Mouse (Mus musculus): ENCODE results near the gene Rab9.

DNA sequence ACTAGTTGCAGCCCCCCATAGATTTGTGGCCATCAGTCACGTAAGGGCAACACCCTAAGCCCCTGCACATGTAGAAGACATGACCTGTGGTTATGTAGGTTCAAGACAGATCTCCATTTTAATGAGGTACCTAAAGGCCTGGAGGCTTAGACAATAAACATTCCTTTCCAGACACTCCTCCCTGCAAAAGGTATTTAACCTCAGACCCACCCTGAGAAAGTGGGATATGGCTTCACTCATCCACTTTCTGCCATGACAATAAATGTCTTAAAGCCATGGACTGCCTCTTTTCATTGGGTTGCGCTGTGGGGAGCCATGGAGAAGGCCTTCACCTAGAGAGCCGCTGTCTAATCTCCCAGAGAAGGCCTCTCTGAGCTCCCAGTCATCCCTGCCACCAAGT lies 48.5 kb upstream of the Rab9 start:
- TF ChIP-seq POLR2A (IDR thresholded peaks at IDR 0.05; ENCODE audit: low read depth, low read length) (no peak), NRF1 (IDR thresholded peaks at IDR 0.05; ENCODE audit: low read depth, low read length) (no peak), E2F4 (IDR thresholded peaks at IDR 0.05; ENCODE audit: insufficient replicate concordance, low read depth, low read length) (no peak), TBP (conservative IDR thresholded peaks at IDR 0.05; ENCODE audit: low read depth, low read length) (no peak), HCFC1 (IDR thresholded peaks at IDR 0.05; ENCODE audit: low read depth, low read length) (no peak), CTCF (conservative IDR thresholded peaks at IDR 0.05 in 1 of 2, IDR thresholded peaks at IDR 0.05 in 1 of 2; ENCODE audit: low read depth in 2 of 2, low read length in 2 of 2) (no peak)
